Mouse (Mus musculus) hindbrain, embryonic 12.5 days (tissue): ENCODE data around the gene Als2cr12. TPM values are rescaled to one million over a fixed set of nuclear protein-coding genes. Genes with fewer than 3 reads are reported as not detected.
"Not testable (repeated sequence)": the region's sequence is repeated elsewhere in the genome, so short reads cannot be mapped to it uniquely, and the experiment has no call there.

Experiments used
- ATAC-seq: fragments of 200-750 bp; cut with Nextera tagmentation; 2 replicates; pipeline ENCODE4 v1.8.0; 2017; ENCODE audit warnings: moderate TSS enrichment; ENCODE audit not compliant: low FRiP score
- H3K27ac ChIP-seq: fragments of 300-500 bp; sonication (generic); 2 replicates; pipeline ENCODE4 v1.5.1; 2016; ENCODE audit warnings: mild to moderate bottlenecking
- H3K27me3 ChIP-seq: fragments of 300-500 bp; sonication (generic); 2 replicates; pipeline ENCODE4 v1.6.1; 2016; ENCODE audit warnings: mild to moderate bottlenecking
- H3K36me3 ChIP-seq: fragments of 300-500 bp; sonication (generic); 2 replicates; pipeline ENCODE4 v1.6.1; 2016; ENCODE audit warnings: mild to moderate bottlenecking
- H3K4me1 ChIP-seq: fragments of 300-500 bp; sonication (generic); 2 replicates; pipeline ENCODE4 v1.6.1; 2016
- H3K4me2 ChIP-seq: fragments of 300-500 bp; sonication (generic); replicated peaks from 2 replicates; pipeline ENCODE4 v1.6.1; 2016; ENCODE audit warnings: mild to moderate bottlenecking
- H3K4me3 ChIP-seq: fragments of 300-500 bp; sonication (generic); 2 replicates; pipeline ENCODE4 v1.5.1; 2016; ENCODE audit warnings: mild to moderate bottlenecking
- H3K9ac ChIP-seq: fragments of 300-500 bp; sonication (generic); 2 replicates; pipeline ENCODE4 v1.6.1; 2016; ENCODE audit warnings: mild to moderate bottlenecking, moderate library complexity
- H3K9me3 ChIP-seq: fragments of 300-500 bp; sonication (generic); replicated peaks from 2 replicates; pipeline ENCODE4 v1.6.1; 2016; ENCODE audit warnings: mild to moderate bottlenecking
- WGBS: fragments of 180-500 bp; shearing (Covaris S2); methylation state at CpG from one replicate; pipeline ENCODE4 v1.1.7; 2016; 5-methylcytosine and 5-hydroxymethylcytosine counted together
- polyA plus RNA-seq: library from polyadenylated mRNA; unstranded; fragments of >200 nt; fragmentation: Nextera tagmentation; extraction: Ambion mirVana; gene quantifications from 2 replicates; pipeline ENCODE4 v1.2.1, GENCODE M21; 2016

The Als2cr12 gene
- polyA plus RNA-seq, 1 experiment from 2014 or later, result not detected

- Histone ChIP-seq H3K9ac (no peak overlapping the region), H3K36me3 (no peaks in the 10 kb centered on the region), H3K9me3 (no peaks in the 10 kb centered on the region), H3K4me2 (no peak overlapping the region), H3K27me3 (no peaks in the 10 kb centered on the region), H3K4me3 (no peak overlapping the region), H3K27ac (no peak overlapping the region), H3K4me1 (no peaks in the 10 kb centered on the region)
- WGBS, result 71% methylated on average over 3 of the region's 3 CpGs
- ATAC-seq, result no peak
Observed at GRCm38 (mm10) chr1:58699988-58700387, 4.2 kb upstream of the Als2cr12 start.

- no peak overlapping the region for H3K9ac ChIP-seq
- WGBS, result 85% methylated on average over 4 of the region's 4 CpGs
- no peaks in the 10 kb centered on the region for H3K27me3 ChIP-seq
- H3K27ac ChIP-seq, result no peak overlapping the region
- H3K4me2 ChIP-seq, result no peak overlapping the region
- no peaks in the 10 kb centered on the region for H3K4me1 ChIP-seq
- no peak for ATAC-seq
- no peak overlapping the region for H3K4me3 ChIP-seq
- H3K9me3 ChIP-seq, result no peaks in the 10 kb centered on the region
- H3K36me3 ChIP-seq, result no peaks in the 10 kb centered on the region
Observed at GRCm38 (mm10) chr1:58698781-58699180, 3.0 kb upstream of the Als2cr12 start.

- H3K4me2 ChIP-seq, H3K27me3 ChIP-seq, H3K4me1 ChIP-seq, H3K36me3 ChIP-seq, H3K4me3 ChIP-seq, H3K9ac ChIP-seq, H3K9me3 ChIP-seq, ATAC-seq, H3K27ac ChIP-seq: not testable (repeated sequence)
- 55% methylated on average over 1 of the region's 1 CpGs for WGBS
Observed at GRCm38 (mm10) chr1:58697607-58698006, 1.8 kb upstream of the Als2cr12 start.

- ATAC-seq, result no peak
- H3K4me3 ChIP-seq, result no peak overlapping the region
- H3K9ac ChIP-seq, result no peak overlapping the region
- no peaks in the 10 kb centered on the region for H3K36me3 ChIP-seq
- no peaks in the 10 kb centered on the region for H3K9me3 ChIP-seq
- no peaks in the 10 kb centered on the region for H3K4me1 ChIP-seq
- no peak overlapping the region for H3K27ac ChIP-seq
- H3K27me3 ChIP-seq, result no peaks in the 10 kb centered on the region
- WGBS, result 80% methylated on average over 1 of the region's 1 CpGs
- H3K4me2 ChIP-seq, result no peak overlapping the region
Observed at GRCm38 (mm10) chr1:58693696-58694095, 2.1 kb downstream of the Als2cr12 start.

- H3K4me2 ChIP-seq, H3K36me3 ChIP-seq, H3K9me3 ChIP-seq, ATAC-seq, H3K4me3 ChIP-seq, H3K27me3 ChIP-seq, H3K9ac ChIP-seq, H3K27ac ChIP-seq, H3K4me1 ChIP-seq: not testable (repeated sequence)
- no CpG with 5 or more reads among the region's 1 CpGs for whole genome bisulfite sequencing
Observed at GRCm38 (mm10) chr1:58691718-58692117, 4.1 kb downstream of the Als2cr12 start.

GRCm38 (mm10) chr1:58690834-58691488 lies 4.8 kb downstream of the Als2cr12 start:
- not testable (repeated sequence) for H3K27me3 ChIP-seq, H3K9ac ChIP-seq, H3K27ac ChIP-seq, H3K4me3 ChIP-seq, H3K36me3 ChIP-seq, ATAC-seq, H3K4me2 ChIP-seq, H3K9me3 ChIP-seq, H3K4me1 ChIP-seq
- 77% methylated on average over 2 of the region's 3 CpGs for WGBS

- no peaks in the 10 kb centered on the region for H3K36me3 ChIP-seq
- no peak overlapping the region for H3K27ac ChIP-seq
- ATAC-seq, result no peak
- H3K27me3 ChIP-seq, result no peaks in the 10 kb centered on the region
- H3K9me3 ChIP-seq, result no peaks in the 10 kb centered on the region
- H3K4me2 ChIP-seq, result no peak overlapping the region
- no peak overlapping the region for H3K9ac ChIP-seq
- WGBS, result 64% methylated on average over 6 of the region's 6 CpGs
- no peak overlapping the region for H3K4me3 ChIP-seq
- no peaks in the 10 kb centered on the region for H3K4me1 ChIP-seq
Observed at GRCm38 (mm10) chr1:58690006-58690744, 5.6 kb downstream of the Als2cr12 start.

- no peak for ATAC-seq
- H3K9me3 ChIP-seq, result no peaks in the 10 kb centered on the region
Observed at GRCm38 (mm10) chr1:58689426-58689825, 6.4 kb downstream of the Als2cr12 start.

GRCm38 (mm10) chr1:58678412-58678811 lies 17.4 kb downstream of the Als2cr12 start:
- 83% methylated on average over 5 of the region's 5 CpGs for WGBS
- not testable (repeated sequence) for H3K9me3 ChIP-seq, H3K27me3 ChIP-seq, H3K4me3 ChIP-seq, H3K36me3 ChIP-seq, H3K4me2 ChIP-seq, H3K27ac ChIP-seq, H3K9ac ChIP-seq, ATAC-seq, H3K4me1 ChIP-seq

More at GRCm38 (mm10) chr1:58689426-58689825, 6.4 kb downstream of the Als2cr12 start:
- H3K27me3 ChIP-seq, result no peaks in the 10 kb centered on the region
- H3K4me3 ChIP-seq, result no peak overlapping the region
- no peaks in the 10 kb centered on the region for H3K4me1 ChIP-seq
- no peak overlapping the region for H3K27ac ChIP-seq
- H3K9ac ChIP-seq, result no peak overlapping the region
- WGBS, result 80% methylated on average over 1 of the region's 1 CpGs
- H3K4me2 ChIP-seq, result no peak overlapping the region
- H3K36me3 ChIP-seq, result no peaks in the 10 kb centered on the region

GRCm38 (mm10) chr1:58677575-58677974 lies 18.2 kb downstream of the Als2cr12 start:
- H3K36me3 ChIP-seq, result no peaks in the 10 kb centered on the region
- H3K9me3 ChIP-seq, result no peaks in the 10 kb centered on the region
- H3K4me3 ChIP-seq, result no peak overlapping the region
- H3K4me2 ChIP-seq, result no peak overlapping the region
- no peak for ATAC-seq
- H3K9ac ChIP-seq, result no peak overlapping the region
- H3K27ac ChIP-seq, result no peak overlapping the region
- 89% methylated on average over 1 of the region's 1 CpGs for WGBS
- no peaks in the 10 kb centered on the region for H3K4me1 ChIP-seq
- H3K27me3 ChIP-seq, result no peaks in the 10 kb centered on the region

GRCm38 (mm10) chr1:58675011-58675410 lies 20.8 kb downstream of the Als2cr12 start:
- WGBS, result 84% methylated on average over 3 of the region's 3 CpGs

GRCm38 (mm10) chr1:58672116-58672515 lies 23.7 kb downstream of the Als2cr12 start:
- H3K27ac ChIP-seq, result no peak overlapping the region
- no peak overlapping the region for H3K9ac ChIP-seq
- H3K4me3 ChIP-seq, result no peak overlapping the region
- WGBS, result 92% methylated on average over 2 of the region's 2 CpGs
- H3K4me2 ChIP-seq, result no peak overlapping the region
- no peaks in the 10 kb centered on the region for H3K36me3 ChIP-seq
- H3K4me1 ChIP-seq, result no peaks in the 10 kb centered on the region
- no peaks in the 10 kb centered on the region for H3K9me3 ChIP-seq
- ATAC-seq, result no peak
- no peaks in the 10 kb centered on the region for H3K27me3 ChIP-seq

More at GRCm38 (mm10) chr1:58675011-58675410, 20.8 kb downstream of the Als2cr12 start:
- no peak for ATAC-seq
- H3K9ac ChIP-seq, result no peak overlapping the region
- H3K27ac ChIP-seq, result no peak overlapping the region
- no peaks in the 10 kb centered on the region for H3K36me3 ChIP-seq
- H3K4me3 ChIP-seq, result no peak overlapping the region
- H3K27me3 ChIP-seq, result no peaks in the 10 kb centered on the region
- H3K4me1 ChIP-seq, result no peaks in the 10 kb centered on the region
- H3K4me2 ChIP-seq, result no peak overlapping the region
- H3K9me3 ChIP-seq, result no peaks in the 10 kb centered on the region

GRCm38 (mm10) chr1:58669635-58670034 lies 26.2 kb downstream of the Als2cr12 start:
- not testable (repeated sequence) for H3K4me3 ChIP-seq, H3K36me3 ChIP-seq, H3K9me3 ChIP-seq, H3K27me3 ChIP-seq, H3K9ac ChIP-seq, H3K4me2 ChIP-seq, H3K27ac ChIP-seq, ATAC-seq, H3K4me1 ChIP-seq
- 89% methylated on average over 3 of the region's 3 CpGs for WGBS
